Mouse (Mus musculus) heart, postnatal 4 days (tissue): Measurements from ENCODE around the gene Acox2. TPM values are rescaled to one million over a fixed set of nuclear protein-coding genes. Genes with fewer than 3 reads are reported as not detected.
A peak's percentile ranks its signal among the peaks of the same experiment; 100 is the strongest.
"Not testable (repeated sequence)": the region's sequence is repeated elsewhere in the genome, so short reads cannot be mapped to it uniquely, and the experiment has no call there.

ENCODE experiments used
- DNase-seq: peaks from one replicate; pipeline ENCODE4 v3.0.0; 2021
- total RNA-seq, 2 experiments: library from RNA; stranded (reverse); gene quantifications; 2 replicates each; pipeline ENCODE4 v1.2.3; 2021

Acox2 gene
- total RNA-seq, result not detected

DNA sequence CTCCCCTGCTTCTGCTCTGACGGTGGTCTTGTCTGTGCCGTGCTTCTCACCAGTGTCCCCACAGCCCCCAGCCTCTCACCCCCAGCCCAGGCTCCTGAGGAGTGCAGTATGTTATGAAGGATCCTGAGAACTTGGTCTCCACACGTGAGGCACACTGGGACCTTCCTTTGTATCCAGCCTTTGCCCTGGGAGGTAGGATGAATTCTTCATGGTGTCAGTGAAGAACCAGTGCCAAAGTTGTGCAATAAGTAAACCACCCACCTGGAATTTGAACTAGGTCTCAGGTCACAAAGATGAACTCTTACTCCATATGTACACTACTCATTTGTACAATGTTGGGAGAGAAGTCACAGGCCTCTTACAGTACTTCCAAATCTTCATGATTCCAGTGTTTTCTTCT lies at the start of gene Acox2:
Gene Acox2, minus strand, starts transcription at position 188 of the 400 bp plus-strand sequence.
- DNase-seq, result no peak

DNA sequence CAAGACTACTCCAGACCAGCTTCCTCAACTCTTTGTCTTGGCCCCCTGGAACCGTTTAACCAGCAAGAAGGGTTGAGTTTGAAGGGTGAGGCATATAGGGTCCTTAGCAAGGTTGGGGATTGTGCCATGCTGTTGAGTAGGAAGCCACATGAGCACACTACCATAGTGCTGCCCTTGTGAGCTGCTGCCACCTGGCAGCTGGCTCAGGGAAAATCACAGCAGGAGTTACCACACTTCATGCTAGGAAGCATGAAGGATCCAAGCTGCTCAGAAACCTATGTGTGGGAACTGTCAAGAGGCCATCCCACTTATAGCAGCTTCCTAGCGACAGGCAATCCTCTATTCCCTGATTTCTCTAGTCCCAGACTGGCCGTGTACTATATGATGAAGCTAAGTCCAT lies 49.5 kb upstream of the Acox2 start:
- no peak for DNase-seq

DNA sequence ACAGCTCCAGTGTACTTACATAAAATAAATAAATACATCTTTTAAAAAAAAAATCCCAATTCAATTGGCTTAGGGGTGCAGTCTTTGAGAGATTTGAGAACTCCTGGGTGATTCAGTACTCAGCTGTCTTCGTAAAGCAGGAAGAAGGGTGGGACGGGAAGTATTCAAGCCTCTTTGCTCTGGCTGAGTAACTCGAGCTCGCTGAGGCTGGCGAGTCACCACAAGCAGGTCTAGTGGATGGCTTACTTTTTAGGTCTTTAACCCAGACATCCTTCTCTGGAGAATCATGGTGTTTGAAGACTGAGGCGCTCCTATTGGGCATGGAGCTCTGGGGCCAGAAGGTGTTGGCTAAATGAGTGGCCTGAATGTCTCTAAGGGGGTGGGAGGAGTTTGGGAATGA lies 47.7 kb upstream of the Acox2 start:
- DNase-seq, result no peak

DNA sequence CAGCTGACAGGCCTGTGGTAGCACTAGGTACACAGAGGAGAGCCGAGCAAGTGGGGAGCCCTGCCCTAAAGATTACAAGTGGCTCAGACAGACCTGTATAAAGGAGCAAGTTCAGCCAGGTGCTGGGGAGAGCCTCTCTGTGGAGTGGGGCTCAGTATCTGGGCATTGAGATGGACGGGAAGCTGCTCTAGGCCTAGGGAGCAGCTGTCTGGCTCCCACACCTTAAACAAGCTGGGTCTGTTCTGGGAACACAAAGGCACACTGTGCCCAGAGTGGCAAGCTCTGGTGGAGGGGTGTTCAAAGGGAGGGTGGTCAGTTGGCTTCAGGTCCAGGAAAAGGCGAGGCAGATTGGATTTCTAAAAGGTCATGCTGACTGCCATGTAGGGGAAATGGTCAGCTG lies 45.9 kb upstream of the Acox2 start:
- DNase-seq, result no peak

DNA sequence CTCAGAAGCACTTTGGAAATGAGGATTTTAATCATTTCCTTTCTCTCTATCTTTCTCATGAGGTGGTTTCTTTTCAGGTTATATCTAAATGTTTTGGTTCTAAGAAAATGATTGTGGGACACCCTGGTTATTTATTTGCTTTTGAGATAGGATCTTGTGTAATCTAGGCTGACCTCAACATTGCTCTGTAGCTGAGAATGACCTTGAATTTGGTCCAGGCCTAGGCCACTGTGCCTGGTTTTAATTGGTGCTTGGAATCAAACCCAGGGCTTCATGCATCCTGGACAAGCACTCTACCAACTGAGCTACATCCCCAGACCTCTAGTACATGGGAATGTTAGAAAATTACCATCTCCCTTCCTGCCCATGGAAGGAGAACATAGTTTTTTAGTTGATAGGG lies 44.9 kb upstream of the Acox2 start:
- DNase-seq, result no peak

DNA sequence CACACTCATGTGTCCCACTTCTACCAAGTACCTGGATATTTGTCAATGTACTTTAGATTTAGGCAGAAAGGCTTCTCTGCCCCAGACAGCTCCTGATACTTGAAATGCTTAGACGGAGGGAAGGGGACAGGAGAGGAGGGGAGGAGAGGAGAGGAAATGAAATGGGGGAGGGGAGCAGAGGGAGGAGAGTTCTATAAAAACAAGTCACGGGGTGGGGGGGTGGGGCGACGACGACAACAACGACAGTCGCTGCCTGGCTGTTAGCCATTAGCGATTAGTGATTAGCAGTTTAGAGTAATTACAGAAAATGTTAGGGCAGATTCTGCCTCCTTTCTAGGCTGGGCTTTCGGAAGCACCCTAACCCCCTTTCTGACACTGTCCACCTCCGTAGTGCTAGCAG lies 43.5 kb upstream of the Acox2 start:
- DNase-seq, result no peak

DNA sequence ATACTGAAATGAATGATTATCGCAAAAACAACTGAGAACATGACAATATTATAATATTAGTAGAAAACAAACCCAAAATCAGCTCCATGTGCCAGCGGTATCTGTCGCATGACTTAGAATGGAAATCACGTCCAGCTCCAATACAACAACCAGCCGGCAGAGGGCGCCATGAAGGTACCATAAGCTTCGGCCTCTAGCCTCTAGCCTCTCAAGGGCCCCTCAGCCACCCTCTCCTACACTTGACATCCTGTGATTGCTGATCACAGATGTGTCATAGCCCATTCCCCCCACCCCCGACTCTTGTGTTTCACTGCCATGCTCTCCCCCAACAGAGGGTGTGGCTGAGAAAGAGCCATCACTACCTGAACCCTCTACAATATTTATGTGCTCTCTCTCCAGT lies 41.1 kb upstream of the Acox2 start:
- peak; percentile 77 for DNase-seq

DNA sequence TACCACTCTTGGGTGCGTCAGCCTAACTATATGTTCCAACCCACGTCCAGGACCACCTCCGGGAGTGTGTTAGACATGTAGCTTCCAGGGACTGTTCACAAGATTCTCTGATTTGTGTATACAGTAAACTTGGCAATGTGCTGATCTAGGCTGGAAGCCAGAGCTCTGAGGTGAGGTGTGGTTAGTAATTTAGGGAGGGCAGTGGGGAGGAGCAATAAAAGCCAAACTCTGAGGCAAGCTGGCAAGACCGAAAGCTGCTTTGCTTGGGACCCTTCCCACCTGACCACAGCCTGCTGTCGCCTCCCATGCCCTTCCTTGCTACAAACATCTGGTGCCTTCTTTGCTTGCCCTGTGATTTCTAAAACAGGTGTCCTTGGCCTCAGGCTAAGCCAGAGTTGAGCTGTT lies 38.7 kb upstream of the Acox2 start:
- DNase-seq, result peak; percentile 28

DNA sequence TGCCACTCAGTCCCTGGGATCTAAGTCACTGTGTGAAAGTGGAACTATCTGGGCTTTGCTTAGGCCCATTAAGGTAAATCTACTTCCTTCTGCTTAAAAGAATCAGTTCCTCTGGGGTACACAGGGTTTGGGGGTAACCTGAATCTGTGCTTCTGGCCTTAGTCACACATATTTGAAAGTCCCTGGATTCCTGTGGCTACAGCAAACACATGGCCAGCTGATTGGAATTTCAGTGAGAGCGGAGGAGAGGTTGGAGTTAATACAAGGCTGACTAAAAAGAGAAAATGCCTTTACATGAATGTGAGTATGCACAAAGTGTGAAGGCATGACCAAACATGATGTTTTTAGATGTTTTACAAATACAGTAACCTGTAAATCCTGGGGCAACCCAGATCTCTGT lies 35.1 kb upstream of the Acox2 start:
- no peak for DNase-seq

DNA sequence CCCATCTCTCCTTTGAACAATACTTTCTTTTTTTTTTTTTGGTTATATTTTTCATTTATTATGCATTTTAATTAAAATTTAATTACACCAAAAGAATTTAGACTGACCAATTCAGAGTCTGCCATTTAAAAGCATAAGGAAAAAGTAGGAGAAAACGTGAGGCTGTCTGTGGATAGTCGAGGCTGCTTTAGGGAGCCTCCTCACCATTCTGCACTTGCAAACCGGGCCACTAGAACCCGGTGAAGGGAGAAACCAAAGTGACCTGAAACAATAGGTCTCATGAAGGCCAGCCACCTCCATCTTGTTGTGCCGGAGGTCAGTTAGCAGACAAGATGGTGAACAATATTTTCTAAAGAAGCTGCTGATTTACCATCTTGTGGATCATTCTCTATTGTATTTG lies 27.4 kb upstream of the Acox2 start:
- DNase-seq, result peak; percentile 32

DNA sequence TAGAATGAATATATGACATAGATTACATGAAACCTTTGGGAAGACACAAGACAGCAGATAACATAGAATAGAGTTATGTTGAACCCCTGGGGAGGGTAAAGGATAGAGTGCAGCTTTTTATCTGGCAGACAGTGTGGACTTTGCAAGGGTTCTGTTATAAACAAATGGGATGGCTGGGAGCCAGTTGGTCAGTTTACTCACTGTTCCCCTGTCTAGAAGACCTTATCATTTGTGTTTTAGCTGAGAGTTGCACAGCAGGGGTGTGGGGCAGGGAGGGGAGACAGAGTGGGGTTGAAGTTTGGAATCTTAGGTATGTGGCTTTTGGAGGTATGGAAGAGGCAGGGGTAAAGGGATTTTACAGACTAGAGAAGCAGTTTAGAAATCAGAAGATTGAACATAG lies 24.6 kb upstream of the Acox2 start:
- DNase-seq, result no peak

DNA sequence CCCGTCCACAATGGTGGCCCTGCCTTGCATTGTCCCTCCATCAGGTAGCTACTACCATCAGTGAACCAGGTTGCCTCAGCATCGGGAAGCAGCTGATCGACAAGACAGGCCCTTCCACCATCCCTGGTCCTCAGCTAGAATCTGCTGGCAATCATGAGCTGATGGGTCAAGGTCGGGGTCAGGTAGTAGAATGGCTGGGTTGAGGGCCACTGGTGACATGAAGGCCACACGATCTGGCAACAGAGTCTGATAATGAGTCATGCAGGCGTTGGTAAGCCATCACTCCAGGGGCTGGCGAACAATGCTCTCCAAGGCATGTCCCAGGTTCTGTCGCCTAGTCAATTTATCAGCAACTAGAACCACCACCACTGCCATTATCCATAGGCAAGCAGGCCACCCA lies 12.1 kb upstream of the Acox2 start:
- DNase-seq, result not testable (repeated sequence)

DNA sequence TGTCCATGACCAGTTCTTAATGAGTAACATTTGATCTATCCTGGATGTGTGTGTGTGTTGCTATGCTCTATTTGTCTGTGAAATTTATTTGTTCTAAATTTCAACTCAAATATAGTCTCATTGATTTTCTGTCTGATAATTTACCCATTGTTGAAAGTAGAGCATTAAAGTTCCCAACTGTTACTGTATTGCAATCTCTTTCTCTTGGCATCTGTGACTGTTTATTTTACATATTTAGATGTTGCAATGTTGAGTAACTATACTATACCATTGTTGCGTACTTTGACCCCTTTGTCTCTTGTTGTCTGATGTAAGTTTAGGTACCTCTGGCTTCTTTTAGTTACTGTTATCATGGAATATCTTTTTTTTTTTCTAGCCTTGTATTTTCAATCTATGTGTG lies 5.2 kb upstream of the Acox2 start:
- no peak for DNase-seq

DNA sequence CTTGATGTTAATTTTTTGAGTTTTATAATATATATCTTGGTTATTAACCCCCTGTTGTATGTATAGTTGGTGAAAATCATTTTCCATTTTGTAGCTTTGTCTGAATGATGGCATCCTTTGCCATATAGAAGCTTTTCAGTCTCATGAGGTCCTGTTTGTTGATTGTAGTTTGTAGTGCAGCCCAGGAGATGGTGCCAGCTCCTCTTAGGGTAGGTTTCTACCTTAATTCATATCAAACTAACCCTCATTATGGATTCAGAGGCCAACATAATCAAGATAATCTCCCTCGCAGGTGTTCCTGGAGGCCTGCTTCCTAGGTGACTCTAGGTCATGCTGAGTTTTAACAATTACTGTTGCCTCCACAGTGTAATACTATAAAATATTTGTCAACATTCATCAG lies 3.1 kb upstream of the Acox2 start:
- no peak for DNase-seq

DNA sequence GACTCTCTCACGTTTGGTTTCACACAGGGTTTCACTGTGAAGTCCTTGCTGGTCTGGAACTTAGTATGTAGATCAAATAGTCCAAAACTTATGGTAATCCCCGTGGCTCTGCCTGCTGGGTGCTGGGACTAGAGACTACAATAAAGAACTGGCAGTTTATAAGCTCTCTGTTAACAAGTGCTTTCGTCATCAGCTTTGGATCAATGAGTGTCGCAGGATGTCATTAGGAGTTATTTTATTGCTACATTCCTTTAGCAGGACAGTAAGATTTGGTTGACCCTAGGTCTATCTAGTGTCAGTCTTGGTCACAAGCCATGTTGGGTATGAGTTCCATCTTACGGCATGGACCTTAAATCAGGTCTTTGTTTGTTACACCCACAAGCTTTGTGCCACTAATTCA lies 1.1 kb upstream of the Acox2 start:
- DNase-seq, result no peak

DNA sequence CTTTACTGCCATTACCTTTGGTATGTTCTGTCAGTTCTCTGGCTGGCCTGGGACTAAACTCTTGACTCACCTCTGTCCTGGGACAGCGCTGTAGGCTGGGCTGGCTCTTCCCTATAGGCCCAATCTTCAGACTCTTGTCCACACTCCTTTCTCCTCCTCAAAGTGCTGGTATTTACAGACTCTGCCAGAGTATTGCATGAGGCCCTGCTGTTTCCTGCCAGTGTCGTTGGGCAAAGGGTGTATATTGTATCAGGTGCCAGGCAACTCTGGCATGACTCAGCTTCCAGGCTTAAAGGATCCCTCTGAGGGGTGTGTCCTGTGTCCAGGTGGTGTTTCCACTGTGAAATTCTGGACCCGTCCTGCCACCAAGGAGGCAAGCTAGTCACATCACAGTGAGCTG lies 401 bp downstream of the Acox2 start:
- DNase-seq, result no peak

DNA sequence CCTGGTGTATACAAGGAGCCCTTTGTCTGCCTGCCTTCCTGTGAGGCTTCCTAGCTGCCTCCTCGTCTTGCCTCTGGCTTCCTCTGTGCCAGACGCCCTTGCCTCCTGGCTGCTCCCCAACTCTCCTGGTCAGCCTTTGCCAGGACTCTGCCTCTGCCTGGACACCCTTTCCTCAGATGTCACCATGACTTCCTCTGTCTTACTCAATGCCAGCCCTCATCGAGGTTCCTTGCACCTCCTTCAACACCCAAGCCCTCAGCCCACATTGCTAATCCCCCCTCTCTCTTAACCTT lies 872 bp downstream of the Acox2 start:
- no peak for DNase-seq

DNA sequence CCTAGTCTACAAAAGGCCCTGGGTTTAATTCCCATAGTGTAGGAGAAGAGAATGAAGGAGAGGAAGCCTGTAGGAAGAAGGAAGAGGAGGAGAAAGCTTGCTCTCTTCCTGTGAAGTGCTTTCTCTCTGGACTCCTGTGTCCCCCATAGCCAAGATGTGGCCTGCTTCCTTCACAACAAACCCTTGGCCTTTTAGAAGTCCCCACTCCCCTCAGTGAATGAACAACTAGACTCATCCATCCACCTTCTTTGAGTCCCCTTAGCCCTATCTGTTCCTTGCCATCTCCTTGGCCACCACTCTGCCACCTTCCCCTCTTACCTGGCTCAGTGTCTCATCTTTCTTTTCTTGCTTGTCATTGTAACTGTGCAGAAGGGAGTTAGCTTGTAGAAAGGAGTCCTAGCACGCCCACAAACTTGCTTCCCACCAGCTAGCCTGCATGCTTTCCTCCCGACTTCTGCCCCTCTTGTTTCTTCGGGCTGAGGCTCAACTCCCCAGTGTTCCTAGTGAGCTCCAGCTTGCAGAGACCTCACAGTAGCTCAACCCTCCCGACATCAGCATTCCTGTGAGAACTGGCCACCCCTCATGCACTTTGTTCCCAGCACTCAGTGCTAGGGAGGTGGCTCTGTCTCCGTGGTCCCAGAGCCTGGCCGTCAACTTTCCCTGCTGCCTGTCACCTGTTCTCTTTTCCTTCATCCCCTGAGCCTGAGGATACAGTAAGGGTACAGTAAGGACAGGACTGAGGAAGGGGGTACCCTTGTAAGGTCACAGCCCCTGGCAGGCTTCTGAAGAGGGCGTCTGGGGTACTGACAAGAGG lies 1.4 kb downstream of the Acox2 start:
- no peak for DNase-seq

DNA sequence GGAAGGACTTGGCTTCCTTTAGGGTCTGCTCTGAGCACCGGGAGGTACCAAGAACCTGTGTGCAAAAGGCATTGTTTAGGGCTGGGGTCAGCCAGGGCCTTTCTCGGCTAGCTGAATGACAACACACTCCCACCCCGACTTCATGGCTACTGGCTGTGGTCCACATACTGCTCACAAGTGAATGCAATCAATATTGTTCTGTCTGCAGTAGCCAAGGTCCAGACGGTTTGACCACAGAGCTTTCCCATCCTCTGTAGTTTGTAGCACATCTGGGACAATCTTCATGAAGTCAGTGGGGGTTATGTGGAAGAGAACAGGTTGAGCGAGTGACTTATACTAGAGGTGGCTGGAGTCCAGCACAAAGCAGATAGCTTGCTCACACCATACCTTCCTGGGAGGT lies 2.3 kb downstream of the Acox2 start:
- no peak for DNase-seq

DNA sequence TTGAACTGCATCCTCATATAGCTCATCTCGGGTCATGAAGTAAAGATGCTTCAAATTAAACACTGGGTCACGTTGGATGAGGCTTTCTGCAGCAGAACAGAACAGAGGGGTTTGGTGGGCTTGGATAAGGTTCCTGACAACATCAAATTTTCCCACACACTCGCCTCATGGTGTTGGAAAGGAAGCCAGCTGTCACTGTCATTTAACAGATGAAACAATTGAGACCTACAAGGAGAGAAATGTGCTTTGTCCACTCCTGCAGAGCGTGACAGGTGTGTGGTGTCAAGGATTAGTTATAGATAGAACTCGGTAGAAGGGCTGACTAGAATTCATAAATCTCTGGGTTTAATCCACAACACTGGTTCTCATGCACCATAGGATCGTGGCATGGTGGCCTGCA lies 3.1 kb downstream of the Acox2 start:
- DNase-seq, result no peak

DNA sequence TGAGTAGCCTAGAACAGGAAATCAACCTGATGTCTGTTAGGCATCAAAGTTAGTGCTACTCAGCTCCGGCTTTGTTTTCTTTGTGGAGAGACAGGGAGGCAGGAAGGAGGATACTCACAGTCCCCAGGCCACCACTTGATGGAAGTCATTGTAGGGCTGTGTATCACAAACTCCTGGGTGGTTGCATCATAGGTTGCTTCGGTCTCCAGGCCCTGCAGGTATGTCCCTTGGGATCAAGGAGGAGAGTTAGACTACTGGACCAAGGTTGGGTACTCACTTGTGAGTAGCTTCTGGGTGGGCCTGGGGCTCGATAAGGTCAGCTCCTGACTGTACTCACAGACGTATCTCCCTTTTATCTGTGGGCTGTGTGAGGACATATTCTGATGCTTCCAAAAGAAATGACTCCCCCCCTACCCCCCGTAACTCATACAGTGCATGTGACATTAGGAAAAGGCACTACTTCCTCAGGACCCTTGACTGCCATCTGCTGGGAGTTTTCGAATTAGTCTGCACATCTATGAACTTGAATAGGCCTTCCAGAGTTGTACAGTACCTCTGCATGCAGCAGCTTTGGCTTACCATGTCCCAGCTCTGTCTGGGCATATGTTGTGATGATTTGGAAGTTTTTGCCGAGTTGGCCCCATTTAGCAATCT lies 4.0 kb downstream of the Acox2 start:
- DNase-seq, result peak; percentile 81

DNA sequence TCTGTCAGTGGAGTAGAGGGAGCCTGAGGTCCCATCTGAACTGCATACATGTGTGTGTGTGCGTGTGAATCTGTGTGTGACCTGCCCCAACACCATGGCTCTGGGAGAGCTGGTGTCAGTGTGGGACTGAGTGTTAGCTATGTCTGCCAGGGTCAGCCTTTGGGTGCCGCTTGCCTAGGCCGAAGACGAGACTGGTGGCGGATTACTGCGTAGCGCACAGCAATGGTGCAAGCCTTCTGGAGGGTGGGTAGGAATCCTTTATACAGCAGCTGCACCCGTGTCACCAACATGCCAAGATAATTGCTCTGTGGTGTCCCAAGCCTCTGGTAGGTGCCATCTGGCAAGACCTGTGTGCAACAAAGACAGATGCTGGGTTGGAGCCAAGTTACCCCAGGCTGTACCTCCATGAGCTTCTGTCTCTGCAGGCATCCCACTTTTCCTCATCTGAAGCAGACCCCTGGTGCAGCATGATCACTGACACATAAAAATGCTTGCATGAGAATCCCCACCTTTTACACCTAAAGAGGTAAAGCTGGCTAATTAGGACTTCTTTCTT lies 7.7 kb downstream of the Acox2 start:
- DNase-seq, result no peak

DNA sequence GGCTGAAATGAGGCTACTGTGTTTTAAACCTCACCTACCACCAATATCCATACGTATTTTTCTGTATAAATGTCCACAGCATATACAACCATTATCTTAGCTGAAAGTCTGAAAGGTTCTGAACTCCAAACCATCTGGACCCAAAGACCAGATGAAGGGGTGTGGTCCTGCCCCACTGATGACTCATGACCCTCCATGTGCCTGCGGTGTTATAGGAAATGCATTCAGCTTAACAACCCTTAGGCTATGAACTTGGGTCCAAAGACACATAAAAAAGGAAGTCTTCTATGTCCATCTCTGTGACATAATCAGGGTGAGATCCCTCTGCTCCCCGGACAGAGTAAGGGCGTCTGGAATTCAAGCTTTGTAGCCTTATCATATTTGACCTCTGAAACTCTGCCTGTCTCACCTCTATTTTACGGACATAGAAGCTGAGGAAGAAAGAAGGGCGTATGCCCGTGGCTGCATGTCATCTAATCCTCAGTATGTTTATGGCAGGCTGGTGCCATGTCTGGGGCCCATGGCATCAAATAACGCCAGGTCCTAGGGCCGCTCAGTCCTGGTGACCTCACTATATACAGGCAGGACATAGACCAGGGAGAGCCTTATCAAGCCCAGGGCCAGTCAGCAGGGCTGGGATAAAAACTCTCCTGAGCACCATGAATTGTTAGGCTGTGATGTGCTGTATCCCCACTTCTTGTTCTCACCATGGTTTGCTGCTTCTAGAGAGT lies 8.8 kb downstream of the Acox2 start:
- DNase-seq, result no peak

DNA sequence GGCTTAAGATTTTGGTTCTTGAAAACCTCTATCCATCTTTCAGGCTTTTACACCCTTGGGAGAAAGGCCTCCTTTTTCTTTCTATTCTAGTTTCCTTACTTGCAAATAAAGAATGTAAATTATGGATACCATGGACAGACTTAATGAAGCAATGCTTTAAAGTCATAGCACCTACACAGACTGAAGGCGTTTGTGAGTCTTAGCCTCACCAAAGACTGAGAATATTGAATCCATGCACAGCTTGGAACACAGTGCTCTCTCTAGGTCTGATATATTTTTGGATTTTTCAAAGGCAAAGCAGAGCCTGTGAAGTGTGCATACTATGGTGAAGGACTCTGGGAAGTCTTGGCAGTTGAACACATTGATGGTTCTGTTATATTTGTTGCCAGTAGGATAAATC lies 9.9 kb downstream of the Acox2 start:
- DNase-seq, result no peak
